Mouse (Mus musculus) hindbrain, postnatal 0 days (tissue): ENCODE data around the gene Ugt1a6b. TPM values are rescaled to one million over a fixed set of nuclear protein-coding genes. Genes with fewer than 3 reads are reported as not detected.

ENCODE experiments used
- ATAC-seq: fragments of 200-750 bp; cut with Nextera tagmentation; 2 replicates; pipeline ENCODE4 v1.8.0; 2017; ENCODE audit warnings: mild to moderate bottlenecking, moderate TSS enrichment, moderate library complexity
- DNase-seq: peaks from one replicate; pipeline ENCODE4 v3.0.0-alpha.2; 2015; ENCODE audit warnings: low spot score
- H3K27ac ChIP-seq: fragments of 300-500 bp; sonication (generic); 2 replicates; pipeline ENCODE4 v1.5.1; 2014; ENCODE audit warnings: mild to moderate bottlenecking
- H3K27me3 ChIP-seq: fragments of 300-500 bp; sonication (generic); 2 replicates; pipeline ENCODE4 v1.6.1; 2014; ENCODE audit warnings: low read length, mixed read lengths; ENCODE audit not compliant: insufficient read depth
- H3K36me3 ChIP-seq: fragments of 300-500 bp; sonication (generic); 2 replicates; pipeline ENCODE4 v1.6.1; 2014; ENCODE audit warnings: low read length, mixed read lengths; ENCODE audit not compliant: insufficient read depth
- H3K4me1 ChIP-seq: fragments of 300-500 bp; sonication (generic); 2 replicates; pipeline ENCODE4 v1.6.1; 2014; ENCODE audit warnings: antibody characterized with exemption, low read length, mixed read lengths; ENCODE audit not compliant: insufficient read depth
- H3K4me2 ChIP-seq: fragments of 300-500 bp; sonication (generic); 2 replicates; pipeline ENCODE4 v1.6.1; 2014; ENCODE audit warnings: low read depth, mild to moderate bottlenecking, low read length, moderate library complexity, mixed read lengths
- H3K4me3 ChIP-seq: fragments of 300-500 bp; sonication (generic); 2 replicates; pipeline ENCODE4 v1.5.1; 2014; ENCODE audit warnings: low read length
- H3K9ac ChIP-seq: fragments of 300-500 bp; sonication (generic); replicated peaks from 2 replicates; pipeline ENCODE4 v1.6.1; 2014; ENCODE audit warnings: mild to moderate bottlenecking, low read length, moderate library complexity, mixed read lengths
- H3K9me3 ChIP-seq: fragments of 300-500 bp; sonication (generic); 2 replicates; pipeline ENCODE4 v1.6.1; 2016; ENCODE audit warnings: low read length, mixed read lengths
- CTCF ChIP-seq: IDR thresholded peaks from 2 replicates; pipeline ENCODE4 v1.5.1; 2016; ENCODE audit warnings: antibody characterized with exemption, control low read depth, low read depth
- WGBS: fragments of 180-500 bp; shearing (Covaris S2); extraction: QIAGEN DNeasy Blood & Tissue Kit; methylation state at CpG from one replicate; pipeline ENCODE4 v1.1.7; 2014; 5-methylcytosine and 5-hydroxymethylcytosine counted together
- polyA plus RNA-seq: library from polyadenylated mRNA; unstranded; fragments of >200 nt; fragmentation: Nextera tagmentation; extraction: Ambion mirVana; gene quantifications from 2 replicates; pipeline ENCODE4 v1.2.1, GENCODE M21; 2015
- total RNA-seq: library from RNA; depleted of rRNA; stranded (reverse); fragments of >200 nt; gene quantifications from 2 replicates; pipeline ENCODE4 v1.2.3, GENCODE M21; 2014

Gene Ugt1a6b
- total and polyA plus RNA-seq, 2 experiments from 2014 or later: 3.0 to 3.8 TPM

DNA sequence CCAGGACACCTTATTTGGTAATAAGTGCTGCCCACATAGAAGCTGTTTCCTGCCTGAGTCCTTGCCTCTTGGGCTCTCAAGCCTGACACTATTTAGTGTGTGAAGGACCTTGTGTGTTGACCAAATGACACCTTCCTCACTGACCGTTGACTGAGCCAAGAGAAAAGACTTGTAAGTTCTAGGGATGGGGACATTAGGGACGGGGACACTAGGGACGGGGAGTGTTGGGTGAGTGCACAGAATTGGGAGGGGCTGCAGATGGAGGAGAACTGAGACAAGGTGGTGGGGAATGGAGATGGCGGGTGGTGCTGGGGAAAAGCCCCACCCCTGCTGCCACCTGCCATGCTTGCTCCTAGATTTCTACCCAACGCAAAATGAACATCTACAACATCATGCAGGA lies 126.9 kb downstream of the Ugt1a6b start:
- no peak overlapping the region for H3K9ac ChIP-seq
- no peak overlapping the region for H3K27ac ChIP-seq
- ATAC-seq (no peak), DNase-seq (no peak)
- H3K4me1 ChIP-seq: no peaks in the 10 kb centered on the region
- WGBS: 83% methylated on average over 5 of the region's 5 CpGs
- H3K36me3 ChIP-seq: no peaks in the 10 kb centered on the region
- H3K9me3 ChIP-seq: peaks cover 97% of the 10 kb centered on the region
- no peak for TF ChIP-seq CTCF
- H3K27me3 ChIP-seq: no peaks in the 10 kb centered on the region
- H3K4me2 ChIP-seq: no peak overlapping the region
- no peak overlapping the region for H3K4me3 ChIP-seq

GRCm38 (mm10) chr1:88230421-88230820 lies 127.4 kb downstream of the Ugt1a6b start:
- DNase-seq (no peak), ATAC-seq (no peak)
- Histone ChIP-seq H3K27me3 (no peaks in the 10 kb centered on the region), H3K4me2 (no peak overlapping the region), H3K9me3 (peaks cover 99% of the 10 kb centered on the region), H3K4me1 (no peaks in the 10 kb centered on the region), H3K36me3 (no peaks in the 10 kb centered on the region), H3K27ac (no peak overlapping the region), H3K9ac (no peak overlapping the region), H3K4me3 (no peak overlapping the region)
- 73% methylated on average over 7 of the region's 7 CpGs for WGBS
- no peak for TF ChIP-seq CTCF

GRCm38 (mm10) chr1:88230981-88231802 lies 128.1 kb downstream of the Ugt1a6b start:
- DNase-seq (no peak), ATAC-seq (no peak)
- Histone ChIP-seq H3K4me2 (no peak overlapping the region), H3K27me3 (no peaks in the 10 kb centered on the region), H3K36me3 (no peaks in the 10 kb centered on the region), H3K4me1 (no peaks in the 10 kb centered on the region), H3K27ac (no peak overlapping the region), H3K9me3 (peaks cover 99% of the 10 kb centered on the region), H3K9ac (no peak overlapping the region), H3K4me3 (no peak overlapping the region)
- WGBS: 77% methylated on average over 6 of the region's 6 CpGs
- TF ChIP-seq CTCF: no peak

GRCm38 (mm10) chr1:88231803-88232499 lies 128.9 kb downstream of the Ugt1a6b start:
- H3K4me2 ChIP-seq: no peak overlapping the region
- no peak overlapping the region for H3K27ac ChIP-seq
- no peak for TF ChIP-seq CTCF
- H3K27me3 ChIP-seq: no peaks in the 10 kb centered on the region
- ATAC-seq (no peak), DNase-seq (no peak)
- no peaks in the 10 kb centered on the region for H3K36me3 ChIP-seq
- no peaks in the 10 kb centered on the region for H3K4me1 ChIP-seq
- peaks cover 97% of the 10 kb centered on the region for H3K9me3 ChIP-seq
- no peak overlapping the region for H3K9ac ChIP-seq
- WGBS: 66% methylated on average over 7 of the region's 7 CpGs
- no peak overlapping the region for H3K4me3 ChIP-seq

DNA sequence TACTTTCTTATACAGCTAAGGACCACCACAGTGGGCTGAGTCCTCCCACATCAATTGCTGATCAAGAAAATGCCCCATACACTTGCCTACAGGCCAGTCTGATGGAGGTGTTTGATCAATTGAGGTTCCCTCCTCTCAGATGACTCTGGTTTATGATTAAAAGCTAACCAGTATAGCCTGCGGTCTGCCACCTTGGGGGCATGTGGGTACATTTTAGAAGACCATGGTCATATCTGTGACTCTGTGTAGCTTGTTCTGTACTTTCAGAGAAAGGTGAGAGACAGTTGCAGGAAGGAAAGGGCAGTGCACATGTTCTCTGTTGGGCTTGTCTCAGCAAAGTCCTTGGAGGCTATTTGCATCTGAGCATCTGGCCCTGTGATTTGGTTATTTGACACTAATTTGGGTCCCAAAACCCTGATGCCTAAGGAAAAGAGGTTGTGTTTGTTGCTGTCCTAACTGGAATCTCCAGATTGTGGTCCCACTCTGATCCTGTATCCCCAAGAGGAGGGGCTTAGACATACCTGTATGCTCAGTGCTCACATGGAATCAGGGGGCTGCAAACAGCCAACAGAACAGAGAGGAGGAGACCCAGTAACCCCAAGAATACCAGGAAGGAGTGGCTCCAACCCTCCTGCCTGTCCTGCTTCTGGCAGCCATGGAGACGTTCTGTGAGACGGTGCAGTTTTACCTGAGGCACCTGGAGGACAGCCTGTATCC lies 129.8 kb downstream of the Ugt1a6b start:
- Histone ChIP-seq H3K36me3 (no peaks in the 10 kb centered on the region), H3K9me3 (peaks cover 97% of the 10 kb centered on the region), H3K27me3 (no peaks in the 10 kb centered on the region), H3K4me2 (no peak overlapping the region), H3K4me3 (no peak overlapping the region), H3K27ac (no peak overlapping the region), H3K4me1 (no peaks in the 10 kb centered on the region), H3K9ac (no peak overlapping the region)
- WGBS: 56% methylated on average over 3 of the region's 3 CpGs
- ATAC-seq: no peak
- no peak for DNase-seq
- no peak for TF ChIP-seq CTCF

DNA sequence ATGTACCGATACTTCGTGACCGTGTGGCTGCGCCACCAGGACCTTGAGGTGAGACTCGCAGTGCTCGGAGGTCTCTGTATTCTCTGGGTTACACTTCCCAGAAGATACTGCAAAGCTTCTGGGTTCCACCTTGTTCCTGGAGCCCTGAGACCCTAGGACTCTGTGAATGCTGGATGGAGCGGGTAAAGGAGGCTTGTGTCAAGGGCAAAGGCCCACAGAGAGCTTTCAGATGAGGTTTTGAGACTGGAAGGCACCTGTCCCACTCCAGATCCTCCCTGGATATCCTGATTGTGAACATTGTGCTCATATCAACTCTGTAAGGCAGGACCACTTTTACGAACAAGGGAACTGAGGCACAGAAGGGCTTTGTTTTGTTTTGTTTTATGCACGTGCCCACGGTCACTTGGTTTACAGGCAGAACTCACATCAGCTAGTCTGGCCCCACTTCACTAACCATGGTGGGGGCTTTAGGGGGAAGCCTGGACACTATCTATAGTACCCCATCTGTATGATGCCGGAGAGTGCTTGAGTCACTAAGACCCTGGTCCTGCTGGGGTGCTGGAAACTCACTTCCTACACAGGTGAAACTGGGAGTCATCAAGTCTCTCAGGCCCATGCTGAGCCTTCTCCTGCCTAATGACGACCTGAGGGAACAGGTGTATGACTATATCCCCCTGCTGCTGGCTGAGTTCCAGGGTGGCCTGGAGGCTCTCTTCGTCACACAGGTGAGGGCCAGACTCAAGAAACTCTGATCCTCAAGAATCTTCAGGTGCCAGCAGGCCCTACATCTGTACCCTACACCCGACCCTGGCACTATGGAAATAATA lies 130.6 kb downstream of the Ugt1a6b start:
- DNase-seq: no peak
- no peak overlapping the region for H3K27ac ChIP-seq
- H3K4me1 ChIP-seq: no peaks in the 10 kb centered on the region
- H3K36me3 ChIP-seq: no peaks in the 10 kb centered on the region
- WGBS: 72% methylated on average over 14 of the region's 14 CpGs
- H3K27me3 ChIP-seq: no peaks in the 10 kb centered on the region
- peaks cover 97% of the 10 kb centered on the region for H3K9me3 ChIP-seq
- no peak for ATAC-seq
- no peak overlapping the region for H3K4me2 ChIP-seq
- TF ChIP-seq CTCF: no peak
- H3K9ac ChIP-seq: no peak overlapping the region
- no peak overlapping the region for H3K4me3 ChIP-seq
